Mouse (Mus musculus) megakaryocyte-erythroid progenitor cell, adult 5-6 weeks (primary cell): ENCODE measurements around the gene Ift57. TPM values are rescaled to one million over a fixed set of nuclear protein-coding genes. Genes with fewer than 3 reads are reported as not detected.

Source experiments
- ATAC-seq: replicated peaks from 2 replicates; pipeline ENCODE4 v1.8.0; 2016; ENCODE audit warnings: mild to moderate bottlenecking, inconsistent platforms; ENCODE audit not compliant: severe bottlenecking, poor library complexity, low FRiP score, low TSS enrichment
- total RNA-seq, 2 experiments: library from RNA; stranded (forward) in 1 of 2; stranded (reverse) in 1 of 2; fragments of 200-1000, 215-1000 nt in 1 of 2; fragments of >200 nt in 1 of 2; fragmentation: Nextera tagmentation in 1 of 2; gene quantifications; 2 replicates each; pipeline ENCODE4 v1.2.3; 2014 to 2017

Ift57 gene
- total RNA-seq, 2 experiments from 2014 or later, result 6.6 to 19.8 TPM

DNA sequence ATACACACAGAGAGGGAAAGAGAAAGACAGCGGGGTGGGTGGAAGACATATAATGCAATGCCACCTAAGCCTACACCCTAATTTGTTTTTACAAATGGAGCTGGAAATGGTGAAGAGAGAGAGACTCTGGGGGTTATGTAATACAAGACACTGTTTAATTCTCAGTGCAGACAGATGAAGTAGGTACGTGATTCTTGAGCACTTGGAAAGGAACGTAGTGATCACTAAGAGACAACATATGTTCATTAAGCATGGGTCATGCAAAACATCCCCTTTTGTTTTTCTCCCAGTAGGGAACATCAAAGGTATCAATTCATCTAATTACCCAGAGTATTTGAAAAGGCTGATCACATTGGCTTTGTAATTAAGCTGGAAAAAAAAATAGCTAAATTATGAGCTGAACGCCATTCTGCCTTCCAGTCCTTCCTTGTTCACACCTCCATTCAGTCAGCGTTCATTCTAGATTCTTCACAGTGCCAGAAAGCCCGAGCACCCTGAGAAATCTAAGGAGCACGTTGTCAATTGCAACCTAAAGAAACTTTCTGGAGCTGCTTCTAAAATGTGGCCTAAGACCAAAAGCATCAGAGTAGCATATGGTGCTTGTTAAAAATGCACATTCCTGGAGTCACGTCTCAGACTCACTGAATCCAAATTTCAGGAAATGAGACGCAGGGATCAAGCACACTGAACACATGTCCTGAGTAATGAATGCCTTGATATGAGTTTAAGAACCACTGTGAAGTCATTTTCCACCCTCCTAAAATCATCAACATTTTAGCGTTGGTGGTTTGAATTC lies 114.0 kb downstream of the Ift57 start:
- ATAC-seq, result no peak

DNA sequence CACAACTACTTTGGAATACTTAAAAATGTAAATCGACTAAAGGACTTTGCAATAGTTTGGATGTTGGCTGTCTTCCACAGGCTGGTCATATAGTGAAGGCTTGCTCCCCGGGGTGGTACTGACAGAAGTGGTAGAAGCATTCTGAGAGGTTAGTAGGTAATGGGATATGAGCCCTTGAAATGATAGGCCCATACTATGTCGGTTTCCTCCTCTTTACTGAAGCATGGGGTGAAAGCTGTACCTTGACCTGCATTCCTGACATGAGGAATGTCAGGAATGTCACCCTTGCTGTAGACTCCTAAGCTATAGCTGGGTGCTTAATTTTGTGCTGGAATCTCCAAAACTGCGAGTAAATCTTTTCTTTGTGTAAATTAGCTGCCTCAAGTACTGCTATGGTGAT lies 115.4 kb downstream of the Ift57 start:
- ATAC-seq, result no peak

Other genes with a start within 250 kb of the Ift57 start
- gene Cd47, start 101.3 kb downstream of the Ift57 start, total RNA-seq (2014; fragmentation: Nextera tagmentation), result 237 and 252 TPM in 2 replicates
- gene Cd47, start 101.3 kb downstream of the Ift57 start, total RNA-seq (2017), result 166 and 180 TPM in 2 replicates